Mouse (Mus musculus) erythroblast, embryonic 14.5 days (primary cell): ENCODE measurements around the gene Syt12.

Source experiments
- GATA1 ChIP-seq: IDR thresholded peaks from 2 replicates; pipeline ENCODE4 v1.6.1; 2012; ENCODE audit warnings: low read length, inconsistent platforms, mixed read lengths
- TAL1 ChIP-seq: IDR thresholded peaks from 3 replicates; pipeline ENCODE4 v1.6.1; 2012; ENCODE audit warnings: low read length, inconsistent platforms, mixed read lengths

GRCm38 (mm10) chr19:4396998-4397797, 80.0 kb downstream of the Syt12 start:
- TF ChIP-seq GATA1, result no peak
- no peak for TF ChIP-seq TAL1
